Mouse (Mus musculus): ENCODE results near the gene Ddx17.

- no peak for TF ChIP-seq REST (IDR thresholded peaks at IDR 0.05; ENCODE audit: insufficient read depth, insufficient read length)
- TF ChIP-seq POLR2A (IDR thresholded peaks at IDR 0.05; ENCODE audit: insufficient read length, low read depth) = no peak
- no peak for TF ChIP-seq MYOD1 (IDR thresholded peaks at IDR 0.05; ENCODE audit: control insufficient read depth in 1 of 3, insufficient read length in 2 of 3, low read depth in 2 of 3)
- TF ChIP-seq USF1 (IDR thresholded peaks at IDR 0.05; ENCODE audit: low read depth) = no peak
- TF ChIP-seq SRF (IDR thresholded peaks at IDR 0.05; ENCODE audit: control insufficient read depth, insufficient read length, low read depth) = no peak
- no peak for TF ChIP-seq MYOG (IDR thresholded peaks at IDR 0.05; ENCODE audit: control insufficient read depth in 1 of 3, insufficient read depth in 1 of 3, insufficient read length in 2 of 3, low read depth in 2 of 3)
- TF ChIP-seq MAX (IDR thresholded peaks at IDR 0.05; ENCODE audit: low read depth) = no peak
- no peak for TF ChIP-seq E2F4 (IDR thresholded peaks at IDR 0.05; ENCODE audit: insufficient read depth)
- no peak for TF ChIP-seq TCF12 (IDR thresholded peaks at IDR 0.05; ENCODE audit: insufficient read depth, poor library complexity, severe bottlenecking)
These were observed 57.1 kb downstream of the Ddx17 start for GRCm38 (mm10) chr15:79489463-79489862.
